Mouse (Mus musculus) embryonic facial prominence, embryonic 13.5 days (tissue): Measurements from ENCODE around the gene Heg1. TPM values are rescaled to one million over a fixed set of nuclear protein-coding genes. Genes with fewer than 3 reads are reported as not detected.
A peak's percentile ranks its signal among the peaks of the same experiment; 100 is the strongest.

Source experiments
- ATAC-seq: fragments of 200-750 bp; cut with Nextera tagmentation; 2 replicates; pipeline ENCODE4 v1.8.0; 2017; ENCODE audit warnings: low read depth; ENCODE audit not compliant: insufficient number of reproducible peaks, insufficient read depth, low FRiP score, low TSS enrichment
- H3K27ac ChIP-seq: fragments of 300-500 bp; sonication (generic); 2 replicates; pipeline ENCODE4 v1.5.1; 2015; ENCODE audit warnings: moderate library complexity, mild to moderate bottlenecking, inconsistent platforms
- H3K27me3 ChIP-seq: fragments of 300-500 bp; sonication (generic); 2 replicates; pipeline ENCODE4 v1.6.1; 2015; ENCODE audit warnings: mild to moderate bottlenecking, inconsistent platforms
- H3K36me3 ChIP-seq: fragments of 300-500 bp; sonication (generic); 2 replicates; pipeline ENCODE4 v1.6.1; 2015; ENCODE audit warnings: mild to moderate bottlenecking, inconsistent platforms
- H3K4me1 ChIP-seq: fragments of 300-500 bp; sonication (generic); 2 replicates; pipeline ENCODE4 v1.6.1; 2015; ENCODE audit warnings: inconsistent platforms
- H3K4me2 ChIP-seq: fragments of 300-500 bp; sonication (generic); 2 replicates; pipeline ENCODE4 v1.6.1; 2015; ENCODE audit warnings: moderate library complexity, mild to moderate bottlenecking, inconsistent platforms
- H3K4me3 ChIP-seq: fragments of 300-500 bp; sonication (generic); 2 replicates; pipeline ENCODE4 v1.5.1; 2015; ENCODE audit warnings: mild to moderate bottlenecking, inconsistent platforms
- H3K9ac ChIP-seq: fragments of 300-500 bp; sonication (generic); 2 replicates; pipeline ENCODE4 v1.6.1; 2015; ENCODE audit warnings: mild to moderate bottlenecking, inconsistent platforms
- H3K9me3 ChIP-seq: fragments of 300-500 bp; sonication (generic); 2 replicates; pipeline ENCODE4 v1.6.1; 2016; ENCODE audit warnings: inconsistent platforms
- WGBS: fragments of 180-500 bp; shearing (Covaris S2); methylation state at CpG from one replicate; pipeline ENCODE4 v1.1.7; 2015; ENCODE audit warnings: mixed read lengths; 5-methylcytosine and 5-hydroxymethylcytosine counted together
- polyA plus RNA-seq: library from polyadenylated mRNA; unstranded; fragments of >200 nt; fragmentation: Nextera tagmentation; extraction: Ambion mirVana; gene quantifications from 2 replicates; pipeline ENCODE4 v1.2.1, GENCODE M21; 2015

Heg1 gene
- polyA plus RNA-seq, 1 experiment from 2014 or later = 12.6 TPM

- WGBS = 71% methylated on average over 13 of the region's 13 CpGs
- no peak overlapping the region for H3K9ac ChIP-seq
- H3K36me3 ChIP-seq = no peaks in the 10 kb centered on the region
- ATAC-seq = no peak
- no peaks in the 10 kb centered on the region for H3K9me3 ChIP-seq
- no peaks in the 10 kb centered on the region for H3K27me3 ChIP-seq
- H3K4me2 ChIP-seq = no peak overlapping the region
- peak overlapping the region; percentile 41 for H3K27ac ChIP-seq
- no peak overlapping the region for H3K4me3 ChIP-seq
- H3K4me1 ChIP-seq = peaks cover 58% of the 10 kb centered on the region
These were observed 12.8 kb downstream of the Heg1 start for GRCm38 (mm10) chr16:33696811-33697575.

- no peak for ATAC-seq
- no peaks in the 10 kb centered on the region for H3K27me3 ChIP-seq
- H3K9me3 ChIP-seq = no peaks in the 10 kb centered on the region
- H3K36me3 ChIP-seq = no peaks in the 10 kb centered on the region
- WGBS = 61% methylated on average over 9 of the region's 9 CpGs
- no peak overlapping the region for H3K4me3 ChIP-seq
- H3K27ac ChIP-seq = peak overlapping the region; percentile 57; the same call in 1 of the 2 replicates
- H3K9ac ChIP-seq = 0 out of 2 replicates have a peak overlapping the region, but pooled peaks have one; percentile 27
- H3K4me2 ChIP-seq = no peak overlapping the region
- H3K4me1 ChIP-seq = peaks cover 58% of the 10 kb centered on the region
These were observed 13.6 kb downstream of the Heg1 start for GRCm38 (mm10) chr16:33697576-33698276.

- 70% methylated on average over 12 of the region's 12 CpGs for WGBS
- peak overlapping the region; percentile 57; the same call in 1 of the 2 replicates for H3K27ac ChIP-seq
These were observed 14.2 kb downstream of the Heg1 start for GRCm38 (mm10) chr16:33698277-33698790.

GRCm38 (mm10) chr16:33700584-33700983, 16.4 kb downstream of the Heg1 start:
- Histone ChIP-seq H3K4me1 (peaks cover 70% of the 10 kb centered on the region), H3K36me3 (no peaks in the 10 kb centered on the region), H3K4me3 (no peak overlapping the region), H3K27me3 (no peaks in the 10 kb centered on the region), H3K4me2 (no peak overlapping the region), H3K9ac (no peak overlapping the region), H3K27ac (no peak overlapping the region), H3K9me3 (no peaks in the 10 kb centered on the region)
- no peak for ATAC-seq
- 40% methylated on average over 5 of the region's 5 CpGs for WGBS

More at GRCm38 (mm10) chr16:33698277-33698790, 14.2 kb downstream of the Heg1 start:
- Histone ChIP-seq H3K9me3 (no peaks in the 10 kb centered on the region), H3K4me3 (no peak overlapping the region), H3K4me1 (peaks cover 58% of the 10 kb centered on the region), H3K4me2 (no peak overlapping the region), H3K27me3 (no peaks in the 10 kb centered on the region), H3K36me3 (no peaks in the 10 kb centered on the region), H3K9ac (0 out of 2 replicates have a peak overlapping the region, but pooled peaks have one; percentile 27)
- no peak for ATAC-seq

GRCm38 (mm10) chr16:33701872-33702271, 17.7 kb downstream of the Heg1 start:
- H3K4me3 ChIP-seq = no peak overlapping the region
- WGBS = 94% methylated on average over 4 of the region's 4 CpGs
- no peaks in the 10 kb centered on the region for H3K9me3 ChIP-seq
- peaks cover 62% of the 10 kb centered on the region for H3K4me1 ChIP-seq
- ATAC-seq = no peak
- H3K27ac ChIP-seq = no peak overlapping the region
- no peak overlapping the region for H3K9ac ChIP-seq
- H3K36me3 ChIP-seq = no peaks in the 10 kb centered on the region
- H3K4me2 ChIP-seq = no peak overlapping the region
- H3K27me3 ChIP-seq = no peaks in the 10 kb centered on the region

- Histone ChIP-seq H3K36me3 (no peaks in the 10 kb centered on the region), H3K4me1 (peaks cover 41% of the 10 kb centered on the region), H3K4me2 (no peak overlapping the region), H3K9me3 (no peaks in the 10 kb centered on the region), H3K4me3 (no peak overlapping the region), H3K27me3 (no peaks in the 10 kb centered on the region), H3K9ac (no peak overlapping the region), H3K27ac (no peak overlapping the region)
- no peak for ATAC-seq
- 76% methylated on average over 9 of the region's 9 CpGs for WGBS
These were observed 20.1 kb downstream of the Heg1 start for GRCm38 (mm10) chr16:33704289-33704688.

GRCm38 (mm10) chr16:33705258-33705657, 21.1 kb downstream of the Heg1 start:
- Histone ChIP-seq H3K9me3 (no peaks in the 10 kb centered on the region), H3K27me3 (no peaks in the 10 kb centered on the region), H3K27ac (no peak overlapping the region), H3K9ac (no peak overlapping the region), H3K4me3 (no peak overlapping the region), H3K4me1 (peaks cover 33% of the 10 kb centered on the region), H3K36me3 (peaks cover under 1% of the 10 kb centered on the region; the same call in 1 of the 2 replicates), H3K4me2 (no peak overlapping the region)
- 23% methylated on average over 6 of the region's 6 CpGs for WGBS
- ATAC-seq = no peak

GRCm38 (mm10) chr16:33706111-33706890, 22.1 kb downstream of the Heg1 start:
- WGBS = 94% methylated on average over 14 of the region's 14 CpGs
- Histone ChIP-seq H3K4me3 (no peak overlapping the region), H3K4me2 (no peak overlapping the region), H3K27me3 (no peaks in the 10 kb centered on the region), H3K36me3 (peaks cover 11% of the 10 kb centered on the region; the same call in 1 of the 2 replicates), H3K4me1 (peaks cover 24% of the 10 kb centered on the region), H3K27ac (no peak overlapping the region), H3K9ac (no peak overlapping the region), H3K9me3 (no peaks in the 10 kb centered on the region)
- ATAC-seq = no peak

GRCm38 (mm10) chr16:33708031-33708430, 23.9 kb downstream of the Heg1 start:
- no peak overlapping the region for H3K4me3 ChIP-seq
- H3K36me3 ChIP-seq = peaks cover 23% of the 10 kb centered on the region; the same call in 1 of the 2 replicates
- no peak overlapping the region for H3K4me2 ChIP-seq
- H3K4me1 ChIP-seq = peaks cover 21% of the 10 kb centered on the region
- WGBS = 95% methylated on average over 10 of the region's 10 CpGs
- H3K27me3 ChIP-seq = no peaks in the 10 kb centered on the region
- no peaks in the 10 kb centered on the region for H3K9me3 ChIP-seq
- no peak overlapping the region for H3K27ac ChIP-seq
- H3K9ac ChIP-seq = no peak overlapping the region
- ATAC-seq = no peak

- 90% methylated on average over 12 of the region's 12 CpGs for WGBS
- Histone ChIP-seq H3K4me3 (no peak overlapping the region), H3K36me3 (peaks cover 25% of the 10 kb centered on the region; the same call in 1 of the 2 replicates), H3K9ac (no peak overlapping the region), H3K4me1 (peaks cover 21% of the 10 kb centered on the region), H3K4me2 (no peak overlapping the region), H3K9me3 (no peaks in the 10 kb centered on the region), H3K27me3 (no peaks in the 10 kb centered on the region), H3K27ac (no peak overlapping the region)
- no peak for ATAC-seq
These were observed 24.6 kb downstream of the Heg1 start for GRCm38 (mm10) chr16:33708585-33709397.
